Mouse (Mus musculus) stomach, postnatal 0 days (tissue): ENCODE measurements around the gene Pon3. TPM values are rescaled to one million over a fixed set of nuclear protein-coding genes. Genes with fewer than 3 reads are reported as not detected.
A peak's percentile ranks its signal among the peaks of the same experiment; 100 is the strongest.

Experiments
- ATAC-seq: fragments of 200-750 bp; cut with Nextera tagmentation; 2 replicates; pipeline ENCODE4 v1.8.0; 2017; ENCODE audit not compliant: low FRiP score, low TSS enrichment
- DNase-seq: peaks from one replicate; pipeline ENCODE4 v3.0.0-alpha.2; 2016; ENCODE audit warnings: low spot score
- H3K27ac ChIP-seq: fragments of 300-500 bp; sonication (generic); replicated peaks from 2 replicates; pipeline ENCODE4 v1.5.1; 2014; ENCODE audit warnings: mild to moderate bottlenecking, control low read depth
- H3K27me3 ChIP-seq: fragments of 300-500 bp; sonication (generic); 2 replicates; pipeline ENCODE4 v1.6.1; 2014; ENCODE audit warnings: low read length; ENCODE audit not compliant: control insufficient read depth, insufficient read depth
- H3K36me3 ChIP-seq: fragments of 300-500 bp; sonication (generic); 2 replicates; pipeline ENCODE4 v1.6.1; 2014; ENCODE audit warnings: low read length, mixed read lengths; ENCODE audit not compliant: control insufficient read depth, insufficient read depth
- H3K4me1 ChIP-seq: fragments of 300-500 bp; sonication (generic); replicated peaks from 2 replicates; pipeline ENCODE4 v1.6.1; 2014; ENCODE audit warnings: antibody characterized with exemption; ENCODE audit not compliant: control insufficient read depth, insufficient read depth
- H3K4me2 ChIP-seq: fragments of 300-500 bp; sonication (generic); replicated peaks from 2 replicates; pipeline ENCODE4 v1.6.1; 2014; ENCODE audit warnings: low read depth, mild to moderate bottlenecking, control low read depth, moderate library complexity
- H3K4me3 ChIP-seq: fragments of 300-500 bp; sonication (generic); 2 replicates; pipeline ENCODE4 v1.5.1; 2014; ENCODE audit warnings: low read depth, low read length, control low read depth
- H3K9ac ChIP-seq: fragments of 300-500 bp; sonication (generic); 2 replicates; pipeline ENCODE4 v1.6.1; 2014; ENCODE audit warnings: mild to moderate bottlenecking, low read length, control low read depth, mixed read lengths
- H3K9me3 ChIP-seq: fragments of 300-500 bp; sonication (generic); 2 replicates; pipeline ENCODE4 v1.6.1; 2016; ENCODE audit warnings: low read length; ENCODE audit not compliant: control insufficient read depth
- CTCF ChIP-seq: IDR thresholded peaks from 2 replicates; pipeline ENCODE4 v1.5.1; 2016; ENCODE audit warnings: antibody characterized with exemption, low read depth, mild to moderate bottlenecking, moderate library complexity
- EP300 ChIP-seq: optimal IDR thresholded peaks from 2 replicates; pipeline ENCODE3; 2016; ENCODE audit warnings: antibody characterized with exemption
- WGBS: fragments of 180-500 bp; shearing (Covaris S2); extraction: QIAGEN DNeasy Blood & Tissue Kit; methylation state at CpG from one replicate; pipeline ENCODE4 v1.1.7; 2014; 5-methylcytosine and 5-hydroxymethylcytosine counted together
- polyA plus RNA-seq: library from polyadenylated mRNA; unstranded; fragments of >200 nt; fragmentation: Nextera tagmentation; extraction: Ambion mirVana; gene quantifications from 2 replicates; pipeline ENCODE4 v1.2.1, GENCODE M21; 2015

Pon3 gene
- polyA plus RNA-seq, 1 experiment from 2014 or later = 30.2 TPM

DNA sequence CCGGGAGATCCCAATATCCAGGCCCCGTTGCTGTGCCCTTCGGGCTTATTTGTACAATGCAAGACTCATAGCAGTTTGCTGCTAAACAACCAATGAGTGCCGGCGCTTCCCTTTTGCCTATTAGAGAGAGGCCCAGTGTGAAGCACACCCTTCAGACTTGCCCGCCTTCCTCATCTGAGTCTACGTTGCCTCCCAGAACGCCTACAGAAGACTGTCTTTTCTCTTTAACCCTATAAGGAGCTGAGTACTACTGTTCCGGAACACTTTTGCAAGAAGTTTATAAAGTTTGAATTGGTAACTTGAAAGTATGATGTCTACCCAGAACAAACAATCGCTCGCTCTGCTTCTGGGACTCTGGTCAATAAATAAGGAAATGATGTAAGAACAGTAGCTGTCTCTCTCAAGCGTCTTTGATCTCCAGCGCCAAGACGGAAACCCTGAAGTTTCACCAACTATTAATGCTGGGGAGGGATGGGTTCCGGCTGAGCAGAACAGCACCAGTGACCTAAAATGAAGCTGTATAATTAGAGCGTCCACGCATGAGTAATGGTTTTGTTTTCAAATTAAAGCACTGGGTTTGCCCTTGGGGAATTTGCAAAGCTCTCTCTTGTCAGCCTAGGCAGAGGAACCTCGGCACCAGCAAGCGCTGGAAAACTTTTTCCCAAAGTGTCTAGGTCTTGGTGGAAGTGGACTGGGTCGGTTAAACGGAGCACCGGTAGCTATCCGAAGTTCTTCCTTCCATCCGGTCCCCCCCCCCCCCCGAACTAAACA, 41.4 kb upstream of the Pon3 start:
- WGBS = 1% methylated on average over 24 of the region's 25 CpGs
- DNase-seq = peak; percentile 83
- H3K9me3 ChIP-seq = no peaks in the 10 kb centered on the region
- peak overlapping the region; percentile 48 for H3K4me2 ChIP-seq
- peaks cover 3% of the 10 kb centered on the region; the same call in 1 of the 2 replicates for H3K36me3 ChIP-seq
- no peak for TF ChIP-seq CTCF
- peak; percentile 38 for TF ChIP-seq EP300
- peak overlapping the region; percentile 96 for H3K27ac ChIP-seq
- peak overlapping the region; percentile 87 for H3K9ac ChIP-seq
- 0 out of 2 replicates have a peak, but pooled peaks cover 3% of the 10 kb centered on the region for H3K4me1 ChIP-seq
- no peaks in the 10 kb centered on the region for H3K27me3 ChIP-seq
- peak; percentile 90 for ATAC-seq
- H3K4me3 ChIP-seq = peak overlapping the region; percentile 69

DNA sequence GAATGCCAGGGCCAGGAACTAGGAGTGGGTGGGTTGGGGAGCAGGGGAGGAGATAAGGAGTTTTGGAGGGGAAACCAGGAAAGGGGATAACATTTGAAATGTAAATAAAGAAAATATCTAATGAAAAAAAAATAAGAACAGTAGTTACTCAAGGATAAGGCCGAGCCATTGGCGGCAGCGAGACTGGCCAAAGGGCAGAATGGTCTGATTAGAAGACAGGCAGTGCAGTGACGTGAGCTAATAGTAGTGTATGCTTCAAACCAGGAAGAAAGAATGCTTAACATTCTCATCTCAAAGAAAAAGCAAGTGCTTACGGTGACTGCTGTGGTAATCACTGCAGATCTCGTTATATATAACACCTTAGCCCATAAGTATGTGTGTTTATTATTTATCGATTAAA, 40.0 kb upstream of the Pon3 start:
- 76% methylated on average over 7 of the region's 7 CpGs for WGBS
- no peak for TF ChIP-seq EP300
- TF ChIP-seq CTCF = no peak
- Histone ChIP-seq H3K27ac (peak overlapping the region; percentile 77), H3K4me1 (0 out of 2 replicates have a peak, but pooled peaks cover 3% of the 10 kb centered on the region), H3K4me3 (peak overlapping the region; percentile 10; the same call in 1 of the 2 replicates), H3K9ac (no peak overlapping the region), H3K36me3 (peaks cover 3% of the 10 kb centered on the region; the same call in 1 of the 2 replicates), H3K4me2 (peak overlapping the region; percentile 48), H3K9me3 (no peaks in the 10 kb centered on the region), H3K27me3 (no peaks in the 10 kb centered on the region)
- ATAC-seq = peak; percentile 73
- peak; percentile 77 for DNase-seq

DNA sequence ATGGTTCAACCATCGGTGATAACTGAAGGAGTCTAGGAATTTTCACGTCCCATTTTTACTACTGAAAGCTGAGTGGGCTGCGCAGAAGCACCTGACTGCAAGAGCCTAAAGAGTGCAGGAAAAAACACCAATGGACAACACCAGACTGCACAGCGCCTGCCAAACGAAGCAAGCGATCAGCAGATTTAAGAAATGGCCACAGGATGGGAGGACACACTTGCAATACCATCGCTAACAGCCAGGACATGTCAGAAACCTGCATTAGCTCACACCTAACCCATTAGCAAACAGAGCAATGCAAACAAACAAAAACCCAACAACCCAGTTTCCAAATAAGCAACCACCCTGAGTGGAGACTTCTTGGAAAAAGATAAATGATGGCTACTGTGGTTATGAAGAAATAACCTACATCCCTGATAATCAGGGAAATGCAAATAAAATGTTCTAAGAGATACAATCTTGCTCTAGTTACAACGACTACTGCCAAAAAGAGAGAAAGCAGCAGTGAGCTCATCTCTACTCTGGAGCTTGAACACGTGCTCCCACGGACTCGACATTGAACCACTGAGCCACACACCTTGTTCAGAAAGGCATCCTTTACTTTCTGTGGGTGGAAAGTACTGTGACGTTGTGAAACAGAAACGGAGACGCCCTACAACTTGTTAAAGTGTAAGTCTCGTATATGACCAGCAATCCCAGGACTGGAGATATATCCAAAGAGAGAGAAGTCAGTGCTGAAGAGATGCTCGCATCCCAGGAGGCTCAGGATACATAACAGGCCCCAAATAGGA, 38.8 kb upstream of the Pon3 start:
- peak; percentile 37; the same call in 1 of the 2 replicates for ATAC-seq
- WGBS = 83% methylated on average over 16 of the region's 16 CpGs
- no peak overlapping the region for H3K4me2 ChIP-seq

DNA sequence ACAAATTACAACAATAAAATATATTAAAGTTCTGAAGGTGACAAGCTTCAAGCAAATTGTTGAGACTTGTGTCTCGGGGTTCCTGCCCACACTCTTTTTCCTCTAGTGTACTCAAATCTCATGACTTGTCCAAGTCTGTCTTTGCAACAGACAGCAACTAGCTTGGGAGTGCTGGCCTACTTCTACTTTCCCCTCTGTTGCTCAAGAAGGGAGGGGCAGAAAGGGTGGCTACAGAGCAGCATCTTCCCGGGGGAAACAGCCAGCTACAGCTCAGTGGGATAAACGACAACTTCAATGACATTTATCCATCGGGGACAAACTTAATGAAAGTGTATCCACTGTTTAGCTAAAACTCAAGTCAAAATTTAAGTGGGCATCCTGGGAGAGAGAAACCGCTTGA, 36.8 kb upstream of the Pon3 start:
- no peaks in the 10 kb centered on the region for H3K27me3 ChIP-seq

More for the DNA sequence above, 38.8 kb upstream of the Pon3 start:
- DNase-seq = no peak
- Histone ChIP-seq H3K27ac (no peak overlapping the region), H3K27me3 (no peaks in the 10 kb centered on the region), H3K9me3 (no peaks in the 10 kb centered on the region), H3K36me3 (peaks cover 3% of the 10 kb centered on the region; the same call in 1 of the 2 replicates), H3K4me3 (no peak overlapping the region), H3K9ac (no peak overlapping the region), H3K4me1 (0 out of 2 replicates have a peak, but pooled peaks cover 3% of the 10 kb centered on the region)
- TF ChIP-seq EP300 (no peak), CTCF (peak; percentile 52)

DNA sequence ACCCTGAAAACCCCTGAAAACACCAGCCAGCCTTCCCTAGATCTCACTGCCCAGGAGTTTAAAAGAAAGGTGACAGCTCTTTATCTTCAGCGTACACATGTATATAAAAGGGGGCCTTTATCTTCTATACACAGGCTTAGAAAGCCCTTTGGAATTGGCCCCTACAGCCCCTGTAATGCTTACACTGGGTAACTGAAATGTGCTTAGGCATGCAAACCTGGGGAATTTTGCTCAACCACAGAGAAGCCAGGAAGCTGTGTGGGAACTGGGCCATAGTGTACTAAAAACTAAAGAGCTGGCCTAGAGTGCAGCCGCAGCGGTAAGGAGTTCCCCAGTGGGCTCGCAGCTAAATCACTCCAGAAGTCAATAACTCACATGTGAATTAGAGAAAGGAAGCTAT, 35.4 kb upstream of the Pon3 start:
- TF ChIP-seq CTCF = no peak
- TF ChIP-seq EP300 = no peak
- H3K27me3 ChIP-seq = no peaks in the 10 kb centered on the region
- ATAC-seq (no peak), DNase-seq (no peak)
- peaks cover 3% of the 10 kb centered on the region; the same call in 1 of the 2 replicates for H3K36me3 ChIP-seq
- no peak overlapping the region for H3K27ac ChIP-seq
- H3K4me3 ChIP-seq = no peak overlapping the region
- no peak overlapping the region for H3K4me2 ChIP-seq
- 0 out of 2 replicates have a peak, but pooled peaks cover 1% of the 10 kb centered on the region for H3K4me1 ChIP-seq
- WGBS = 44% methylated on average over 4 of the region's 4 CpGs
- no peaks in the 10 kb centered on the region for H3K9me3 ChIP-seq
- no peak overlapping the region for H3K9ac ChIP-seq

More for the DNA sequence above, 36.8 kb upstream of the Pon3 start:
- no peak overlapping the region for H3K27ac ChIP-seq
- H3K4me3 ChIP-seq = no peak overlapping the region
- 0 out of 2 replicates have a peak, but pooled peaks cover 3% of the 10 kb centered on the region for H3K4me1 ChIP-seq
- 75% methylated on average over 5 of the region's 5 CpGs for WGBS
- TF ChIP-seq EP300 (no peak), CTCF (no peak)
- no peak overlapping the region for H3K9ac ChIP-seq
- H3K9me3 ChIP-seq = no peaks in the 10 kb centered on the region
- no peak overlapping the region for H3K4me2 ChIP-seq
- ATAC-seq (no peak), DNase-seq (no peak)
- peaks cover 3% of the 10 kb centered on the region; the same call in 1 of the 2 replicates for H3K36me3 ChIP-seq
